Mouse (Mus musculus): Measurements from ENCODE around the gene Slc4a10. TPM values are rescaled to one million over a fixed set of nuclear protein-coding genes. Genes with fewer than 3 reads are reported as not detected.
A peak's percentile ranks its signal among the peaks of the same experiment; 100 is the strongest.

Slc4a10 gene
- total RNA-seq, 2 experiments from 2014 or later: not detected

DNA sequence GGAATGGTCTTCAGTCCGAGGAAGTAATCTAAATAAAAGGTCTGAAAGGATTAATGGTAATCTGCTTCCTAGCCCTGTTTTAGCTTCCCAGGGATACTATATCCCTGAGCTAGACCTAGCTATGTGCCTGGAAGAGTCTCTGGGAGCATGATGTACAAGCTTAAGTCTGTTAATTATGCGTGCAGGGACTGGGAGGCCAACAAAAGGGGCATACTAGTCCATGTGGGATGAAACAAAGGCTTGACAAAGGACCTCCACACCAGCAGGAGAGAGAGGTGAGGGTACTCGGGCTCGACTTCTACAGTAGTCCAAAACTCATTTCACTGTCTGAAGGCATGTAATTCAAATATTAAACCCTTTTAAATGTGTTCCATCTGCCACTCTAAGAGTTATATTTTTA is 197.9 kb downstream of the Slc4a10 start:
- no peak for ATAC-seq (replicated peaks; ENCODE audit: low FRiP score, low TSS enrichment, poor library complexity, severe bottlenecking)

DNA sequence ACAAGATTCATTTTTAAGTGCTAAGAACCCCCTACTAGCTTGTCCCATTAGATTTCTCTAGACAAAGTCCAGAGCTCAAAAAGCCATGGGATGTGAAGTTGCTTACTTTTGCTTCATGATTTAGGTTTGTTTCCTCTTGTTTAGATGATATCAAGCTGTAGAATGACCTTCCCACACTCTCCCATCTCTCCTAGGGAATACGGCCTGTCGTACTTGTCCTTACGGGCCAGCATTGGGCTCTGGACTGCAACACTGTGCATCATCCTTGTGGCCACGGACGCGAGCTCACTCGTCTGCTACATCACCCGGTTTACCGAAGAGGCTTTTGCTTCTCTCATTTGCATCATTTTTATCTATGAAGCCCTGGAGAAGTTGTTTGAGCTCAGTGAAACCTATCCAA is 222.2 kb downstream of the Slc4a10 start:
- no peak for ATAC-seq (replicated peaks; ENCODE audit: low FRiP score, low TSS enrichment, poor library complexity, severe bottlenecking)

DNA sequence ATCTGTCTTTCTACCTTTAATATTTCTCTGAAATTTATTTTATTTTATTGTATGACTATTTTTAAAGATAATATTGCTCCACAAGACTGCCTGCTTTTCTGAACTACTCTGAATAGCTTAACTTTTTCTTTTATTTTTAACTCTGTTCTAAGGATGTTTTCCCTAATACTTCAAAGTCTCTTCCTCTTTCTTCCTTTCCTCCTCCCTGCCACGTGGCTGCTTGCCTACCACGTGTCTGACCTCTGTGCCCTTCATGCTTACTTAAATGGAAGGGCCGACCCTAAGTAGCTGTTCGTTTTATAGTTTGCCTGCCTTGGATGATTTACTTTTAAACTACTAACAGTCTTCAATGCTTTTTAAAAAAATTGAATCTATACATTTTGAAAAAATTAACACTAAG is 225.6 kb downstream of the Slc4a10 start:
- no peak for ATAC-seq (replicated peaks; ENCODE audit: low FRiP score, low TSS enrichment, poor library complexity, severe bottlenecking)

GRCm38 (mm10) chr2:62278779-62279178 is 232.5 kb downstream of the Slc4a10 start:
- 0 out of 2 replicates have a peak, but pooled peaks have one; percentile 22 for ATAC-seq (replicated peaks; ENCODE audit: low FRiP score, low TSS enrichment, poor library complexity, severe bottlenecking)

- ATAC-seq (replicated peaks; ENCODE audit: low FRiP score, low TSS enrichment, poor library complexity, severe bottlenecking): no peak
These were observed 233.5 kb downstream of the Slc4a10 start for GRCm38 (mm10) chr2:62279777-62280176.

- peak; percentile 42; the same call in 1 of the 2 replicates for ATAC-seq (replicated peaks; ENCODE audit: low FRiP score, low TSS enrichment, poor library complexity, severe bottlenecking)
These were observed 238.8 kb downstream of the Slc4a10 start for GRCm38 (mm10) chr2:62285026-62285425.

DNA sequence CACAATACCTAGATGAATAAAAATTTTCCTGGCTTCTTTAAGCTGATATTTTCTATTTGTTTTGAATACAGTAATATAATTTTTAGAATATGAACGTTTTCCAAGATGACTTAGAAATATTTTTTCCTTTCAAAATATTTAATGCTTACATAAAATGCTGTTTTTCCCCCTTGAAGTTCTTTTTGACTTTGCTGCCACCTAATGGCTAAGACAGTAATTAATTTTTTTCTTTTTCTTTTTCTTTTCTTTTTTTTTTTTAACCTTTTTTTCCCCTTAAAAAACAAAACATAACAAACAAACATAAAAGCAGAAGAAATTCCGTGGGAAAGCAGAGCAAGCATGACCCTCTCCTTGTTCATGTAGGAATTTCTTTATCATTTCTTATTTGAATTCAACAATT is 239.6 kb downstream of the Slc4a10 start:
- ATAC-seq (replicated peaks; ENCODE audit: low FRiP score, low TSS enrichment, poor library complexity, severe bottlenecking): no peak

GRCm38 (mm10) chr2:62287532-62287931 is 241.3 kb downstream of the Slc4a10 start:
- ATAC-seq (replicated peaks; ENCODE audit: low FRiP score, low TSS enrichment, poor library complexity, severe bottlenecking): no peak

DNA sequence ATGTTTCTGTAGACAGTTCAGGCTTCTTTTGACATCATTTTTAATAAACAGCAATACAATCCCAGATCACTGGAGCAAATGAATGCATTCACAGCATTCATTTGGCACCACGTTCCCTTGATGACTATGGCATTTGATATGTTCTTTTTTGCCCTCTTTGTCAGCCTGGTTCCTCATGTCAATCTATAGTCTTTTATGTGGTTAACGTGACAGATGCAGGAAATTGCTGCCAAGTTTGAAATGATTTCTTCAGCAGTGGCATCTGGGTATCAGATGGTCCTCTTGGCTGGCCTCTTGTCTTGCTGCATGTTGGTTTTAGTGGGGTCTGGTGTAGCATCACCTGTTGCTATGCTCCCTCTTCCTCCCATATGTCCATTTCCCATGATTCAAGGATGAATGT is 247.6 kb downstream of the Slc4a10 start:
- ATAC-seq (replicated peaks; ENCODE audit: low FRiP score, low TSS enrichment, poor library complexity, severe bottlenecking): no peak

DNA sequence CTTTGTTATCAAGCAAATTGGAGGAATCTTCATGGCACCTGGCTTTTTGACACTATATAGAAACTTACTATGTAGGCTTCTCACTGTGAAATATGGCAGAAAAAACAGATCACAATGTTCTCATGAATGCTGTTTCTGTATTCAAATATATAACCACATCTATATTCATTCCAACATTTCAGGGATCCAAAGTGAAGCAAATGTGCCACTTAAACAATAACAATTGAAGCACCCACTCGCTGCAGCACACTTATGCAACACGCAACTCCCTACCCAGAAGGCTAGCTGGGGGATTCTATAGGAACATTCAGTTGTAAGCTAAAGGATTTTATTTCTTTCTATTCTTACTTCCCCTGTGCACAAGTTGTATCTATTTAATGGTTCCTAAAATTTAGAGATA is 255.5 kb downstream of the Slc4a10 start:
- ATAC-seq (replicated peaks; ENCODE audit: low FRiP score, low TSS enrichment, poor library complexity, severe bottlenecking): no peak

GRCm38 (mm10) chr2:62306978-62307377 is 260.7 kb downstream of the Slc4a10 start:
- no peak for ATAC-seq (replicated peaks; ENCODE audit: low FRiP score, low TSS enrichment, poor library complexity, severe bottlenecking)

- ATAC-seq (replicated peaks; ENCODE audit: low FRiP score, low TSS enrichment, poor library complexity, severe bottlenecking): no peak
These were observed 261.2 kb downstream of the Slc4a10 start for GRCm38 (mm10) chr2:62307477-62307876.

GRCm38 (mm10) chr2:62316930-62317329 is 270.7 kb downstream of the Slc4a10 start:
- no peak for ATAC-seq (replicated peaks; ENCODE audit: low FRiP score, low TSS enrichment, poor library complexity, severe bottlenecking)

- ATAC-seq (replicated peaks; ENCODE audit: low FRiP score, low TSS enrichment, poor library complexity, severe bottlenecking): no peak
These were observed 273.2 kb downstream of the Slc4a10 start for GRCm38 (mm10) chr2:62319489-62319888.

DNA sequence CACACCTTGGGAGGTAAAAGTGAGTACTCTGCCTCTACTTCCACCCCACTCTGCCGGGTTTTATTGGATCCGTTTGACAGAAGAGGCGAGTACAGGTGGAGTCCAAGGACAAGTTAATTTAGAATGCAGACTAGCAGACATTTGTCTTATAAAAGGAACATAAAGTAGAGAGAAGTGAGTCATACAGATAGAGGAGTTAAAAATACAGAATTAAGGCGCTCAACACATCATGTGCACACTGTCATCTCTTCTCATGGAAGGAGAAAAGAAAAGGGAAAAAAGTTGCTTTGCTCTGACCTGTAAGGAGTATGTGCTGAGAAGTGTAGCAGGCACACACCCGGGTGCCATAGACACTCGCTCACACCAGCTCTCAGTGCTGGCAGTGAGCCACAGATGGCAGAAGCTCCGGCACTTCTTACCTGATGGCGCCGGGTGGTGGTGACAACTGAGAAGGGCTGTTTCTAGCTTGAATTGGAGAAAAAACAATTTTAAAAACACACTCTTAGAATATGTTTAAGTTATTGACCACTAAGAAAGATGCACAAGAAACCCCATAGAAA is 276.9 kb downstream of the Slc4a10 start:
- ATAC-seq (replicated peaks; ENCODE audit: low FRiP score, low TSS enrichment, poor library complexity, severe bottlenecking): no peak

DNA sequence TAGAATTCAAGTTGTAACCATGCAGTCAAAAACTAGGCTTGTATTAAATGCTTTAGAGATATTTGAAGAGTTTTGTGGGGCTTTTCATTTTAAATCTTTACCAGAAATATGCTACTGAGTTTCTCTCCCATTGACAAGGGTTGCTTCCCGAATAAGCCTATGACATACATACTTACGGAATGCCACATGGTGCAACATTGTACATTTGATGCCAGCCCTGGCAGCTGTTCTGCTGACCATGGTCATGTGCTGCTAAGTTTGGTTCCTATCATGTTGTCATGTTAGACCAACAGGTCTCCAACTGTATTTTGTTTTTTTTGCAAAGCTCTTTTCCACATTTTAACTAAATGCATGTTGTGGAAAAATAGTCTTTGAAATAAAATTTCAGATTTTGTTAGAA is 279.1 kb downstream of the Slc4a10 start:
- no peak for ATAC-seq (replicated peaks; ENCODE audit: low FRiP score, low TSS enrichment, poor library complexity, severe bottlenecking)

- ATAC-seq (replicated peaks; ENCODE audit: low FRiP score, low TSS enrichment, poor library complexity, severe bottlenecking): no peak
These were observed 285.7 kb downstream of the Slc4a10 start for GRCm38 (mm10) chr2:62331913-62332312.

- ATAC-seq (replicated peaks; ENCODE audit: low FRiP score, low TSS enrichment, poor library complexity, severe bottlenecking): no peak
These were observed 286.2 kb downstream of the Slc4a10 start for GRCm38 (mm10) chr2:62332465-62332864.

DNA sequence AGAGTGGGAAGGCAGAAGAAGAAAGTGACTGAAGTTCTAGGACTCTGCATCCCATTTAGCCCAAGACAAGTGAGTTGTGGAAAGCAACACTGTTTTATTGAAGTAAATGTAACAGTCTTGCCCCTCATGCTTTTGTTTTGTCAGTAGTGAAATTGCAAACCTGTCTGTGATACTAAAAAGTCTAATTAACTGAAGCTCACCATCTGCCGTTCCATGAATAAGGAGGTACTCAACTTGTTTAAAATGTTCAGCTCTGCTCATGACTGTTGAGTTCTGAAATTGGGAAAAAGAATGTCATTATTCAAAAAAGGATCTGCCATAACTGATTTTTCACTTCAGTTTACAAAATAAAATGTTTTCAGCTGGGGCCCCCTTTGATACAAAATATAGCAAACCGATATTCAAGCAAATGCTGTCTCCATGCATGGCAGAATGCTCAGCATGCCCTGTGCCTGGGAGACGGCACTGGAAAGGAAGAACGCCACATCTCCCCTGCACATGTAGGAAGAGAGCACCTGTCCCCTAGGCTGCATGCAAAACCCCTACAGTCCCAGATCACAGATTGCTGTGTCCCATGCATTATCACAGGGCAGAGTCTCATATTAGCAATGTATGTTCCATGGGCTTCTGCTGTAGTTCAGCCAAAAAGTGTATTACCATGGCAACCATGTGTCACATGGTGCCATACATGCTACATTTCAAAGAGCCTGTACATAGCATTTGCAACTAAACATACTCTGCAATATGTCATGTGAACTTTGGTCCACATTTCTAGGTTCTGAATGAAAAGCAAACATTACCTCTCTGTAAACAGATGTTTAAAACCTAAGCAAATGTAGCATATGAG is 288.4 kb downstream of the Slc4a10 start:
- ATAC-seq (replicated peaks; ENCODE audit: low FRiP score, low TSS enrichment, poor library complexity, severe bottlenecking): no peak

DNA sequence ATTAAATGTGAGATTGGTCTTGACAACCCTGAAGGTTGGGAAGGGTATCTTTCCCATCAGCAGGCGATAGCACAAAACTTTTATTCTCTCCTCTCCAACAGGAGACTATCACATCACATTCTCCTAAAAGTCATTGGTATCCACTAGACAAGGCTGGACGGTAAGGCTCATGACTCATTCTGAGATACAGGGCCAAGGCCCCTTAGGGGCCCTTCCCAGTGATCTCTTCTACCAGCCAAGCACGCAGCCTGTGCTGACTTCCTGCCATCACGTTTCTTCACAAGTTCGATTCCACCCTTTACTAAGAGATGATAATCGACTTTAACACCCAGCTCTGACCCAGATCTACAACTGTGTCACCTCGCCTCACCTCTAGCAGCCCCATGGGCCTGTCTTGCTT is 290.8 kb downstream of the Slc4a10 start:
- ATAC-seq (replicated peaks; ENCODE audit: low FRiP score, low TSS enrichment, poor library complexity, severe bottlenecking): no peak

Data from megakaryocyte-erythroid progenitor cell, adult 5-6 weeks (primary cell).